Mouse (Mus musculus) limb, embryonic 10.5 days (tissue): ENCODE measurements around the gene Ccdc155. TPM values are rescaled to one million over a fixed set of nuclear protein-coding genes. Genes with fewer than 3 reads are reported as not detected.
"Not testable (repeated sequence)": the region's sequence is repeated elsewhere in the genome, so short reads cannot be mapped to it uniquely, and the experiment has no call there.

ENCODE experiments used
- DNase-seq: peaks from one replicate; pipeline ENCODE4 v3.0.0-alpha.2; 2017; ENCODE audit warnings: low spot score
- H3K27ac ChIP-seq: fragments of 300-500 bp; sonication (generic); 2 replicates; pipeline ENCODE4 v1.5.1; 2016; ENCODE audit warnings: mild to moderate bottlenecking
- H3K27me3 ChIP-seq: fragments of 300-500 bp; sonication (generic); 2 replicates; pipeline ENCODE4 v1.6.1; 2016; ENCODE audit warnings: low read depth, mild to moderate bottlenecking; ENCODE audit not compliant: poor library complexity, severe bottlenecking
- H3K36me3 ChIP-seq: fragments of 300-500 bp; sonication (generic); 2 replicates; pipeline ENCODE4 v1.6.1; 2016; ENCODE audit warnings: mild to moderate bottlenecking, moderate library complexity
- H3K4me1 ChIP-seq: fragments of 300-500 bp; sonication (generic); 2 replicates; pipeline ENCODE4 v1.6.1; 2016
- H3K4me3 ChIP-seq: fragments of 300-500 bp; sonication (generic); 2 replicates; pipeline ENCODE4 v1.5.1; 2016; ENCODE audit warnings: mild to moderate bottlenecking, moderate library complexity
- H3K9me3 ChIP-seq: fragments of 300-500 bp; sonication (generic); replicated peaks from 2 replicates; pipeline ENCODE4 v1.6.1; 2016; ENCODE audit warnings: mild to moderate bottlenecking
- WGBS: fragments of 180-500 bp; shearing (Covaris S2); methylation state at CpG from one replicate; pipeline ENCODE4 v1.1.7; 2016; 5-methylcytosine and 5-hydroxymethylcytosine counted together
- polyA plus RNA-seq: library from polyadenylated mRNA; unstranded; fragments of >200 nt; fragmentation: Nextera tagmentation; extraction: Ambion mirVana; gene quantifications from 2 replicates; pipeline ENCODE4 v1.2.1, GENCODE M21; 2016

Ccdc155 gene
- polyA plus RNA-seq, 1 experiment from 2014 or later: 0.68 TPM

GRCm38 (mm10) chr7:45154096-45154992 is 50.3 kb downstream of the Ccdc155 start, which contains the start of the genes Pih1d1 and Aldh16a1:
Pih1d1 (plus strand) TSS chr7:45154303.
Aldh16a1 (minus strand) TSS chr7:45154584.
- 5% methylated on average over 69 of the region's 69 CpGs for WGBS
- H3K4me3 ChIP-seq: peak within 1 kb of the TSS; percentile 78
- DNase-seq: peak; percentile 98
- no peaks in the 10 kb centered on the region for H3K9me3 ChIP-seq
- H3K4me1 ChIP-seq: peaks cover 46% of the 10 kb centered on the region
- H3K27ac ChIP-seq: peak within 1 kb of the TSS; percentile 98
- H3K27me3 ChIP-seq: no peaks in the 10 kb centered on the region
- peaks cover 28% of the 10 kb centered on the region for H3K36me3 ChIP-seq

DNA sequence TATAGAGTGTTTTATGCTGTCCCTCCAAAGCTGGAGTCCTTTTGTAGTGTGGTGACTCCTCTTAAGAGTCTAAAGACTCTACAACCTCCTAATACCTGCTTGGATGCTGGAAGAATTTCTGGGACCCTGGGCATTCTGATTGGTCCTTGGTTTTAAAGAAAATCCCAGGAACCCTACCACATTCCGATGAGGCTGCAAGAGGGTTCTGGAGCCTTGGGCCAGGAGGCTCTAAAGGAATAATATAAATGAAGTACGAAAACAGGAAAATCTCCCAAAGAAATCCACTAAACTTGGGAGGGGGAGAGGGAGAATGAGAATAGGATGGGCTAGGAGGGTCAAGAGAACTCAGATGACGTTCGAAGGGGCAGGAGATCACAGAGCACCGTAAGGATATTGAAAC is 51.1 kb downstream of the Ccdc155 start:
- Histone ChIP-seq H3K27me3 (no peaks in the 10 kb centered on the region), H3K9me3 (no peaks in the 10 kb centered on the region), H3K27ac (peak overlapping the region; percentile 98), H3K4me3 (peak overlapping the region; percentile 78), H3K36me3 (peaks cover 22% of the 10 kb centered on the region), H3K4me1 (peaks cover 48% of the 10 kb centered on the region)
- WGBS: 5% methylated on average over 5 of the region's 5 CpGs
- DNase-seq: no peak

DNA sequence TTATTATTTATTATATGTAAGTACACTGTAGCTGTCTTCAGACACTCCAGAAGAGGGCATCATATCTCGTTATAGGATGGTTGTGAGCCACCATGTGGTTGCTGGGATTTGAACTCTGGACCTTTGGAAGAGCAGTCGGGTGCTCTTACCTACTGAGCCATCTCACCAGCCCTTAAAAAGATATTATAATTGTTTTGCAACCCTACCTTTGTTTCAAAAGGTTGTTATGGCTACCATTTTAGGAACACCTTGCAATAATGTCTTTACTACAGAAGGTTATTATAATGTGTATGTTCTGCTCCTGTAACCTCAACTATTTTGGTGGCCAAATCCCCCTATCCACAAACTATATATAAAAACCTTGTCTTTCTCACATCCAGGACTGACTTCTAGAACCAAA is 51.6 kb downstream of the Ccdc155 start:
- not testable (repeated sequence) for H3K27me3 ChIP-seq, H3K9me3 ChIP-seq, DNase-seq, H3K27ac ChIP-seq
- Histone ChIP-seq H3K36me3 (peaks cover 22% of the 10 kb centered on the region), H3K4me3 (peak overlapping the region; percentile 78), H3K4me1 (peaks cover 48% of the 10 kb centered on the region)
- 95% methylated on average over 2 of the region's 2 CpGs for WGBS

- no peaks in the 10 kb centered on the region for H3K9me3 ChIP-seq
- no peaks in the 10 kb centered on the region for H3K27me3 ChIP-seq
- H3K36me3 ChIP-seq: peaks cover 27% of the 10 kb centered on the region
- peak overlapping the region; percentile 74 for H3K27ac ChIP-seq
- peak overlapping the region; percentile 10; the same call in 1 of the 2 replicates for H3K4me3 ChIP-seq
- H3K4me1 ChIP-seq: peaks cover 48% of the 10 kb centered on the region
- WGBS: 33% methylated on average over 11 of the region's 11 CpGs
- DNase-seq: no peak
Measured at GRCm38 (mm10) chr7:45151303-45151702, 53.4 kb downstream of the Ccdc155 start.

- no peak for DNase-seq
- Histone ChIP-seq H3K4me3 (0 out of 2 replicates have a peak overlapping the region, but pooled peaks have one; percentile 10), H3K27me3 (no peaks in the 10 kb centered on the region), H3K36me3 (peaks cover 37% of the 10 kb centered on the region), H3K27ac (peak overlapping the region; percentile 74), H3K4me1 (peaks cover 44% of the 10 kb centered on the region), H3K9me3 (no peaks in the 10 kb centered on the region)
- 56% methylated on average over 4 of the region's 4 CpGs for WGBS
Measured at GRCm38 (mm10) chr7:45150321-45150720, 54.4 kb downstream of the Ccdc155 start.

- H3K4me1 ChIP-seq: peaks cover 37% of the 10 kb centered on the region
- H3K36me3 ChIP-seq: peaks cover 45% of the 10 kb centered on the region
- WGBS: 70% methylated on average over 6 of the region's 6 CpGs
- H3K27me3 ChIP-seq: no peaks in the 10 kb centered on the region
- no peaks in the 10 kb centered on the region for H3K9me3 ChIP-seq
- H3K27ac ChIP-seq: peak overlapping the region; percentile 70
- DNase-seq: no peak
- no peak overlapping the region for H3K4me3 ChIP-seq
Measured at GRCm38 (mm10) chr7:45149545-45149944, 55.1 kb downstream of the Ccdc155 start.

DNA sequence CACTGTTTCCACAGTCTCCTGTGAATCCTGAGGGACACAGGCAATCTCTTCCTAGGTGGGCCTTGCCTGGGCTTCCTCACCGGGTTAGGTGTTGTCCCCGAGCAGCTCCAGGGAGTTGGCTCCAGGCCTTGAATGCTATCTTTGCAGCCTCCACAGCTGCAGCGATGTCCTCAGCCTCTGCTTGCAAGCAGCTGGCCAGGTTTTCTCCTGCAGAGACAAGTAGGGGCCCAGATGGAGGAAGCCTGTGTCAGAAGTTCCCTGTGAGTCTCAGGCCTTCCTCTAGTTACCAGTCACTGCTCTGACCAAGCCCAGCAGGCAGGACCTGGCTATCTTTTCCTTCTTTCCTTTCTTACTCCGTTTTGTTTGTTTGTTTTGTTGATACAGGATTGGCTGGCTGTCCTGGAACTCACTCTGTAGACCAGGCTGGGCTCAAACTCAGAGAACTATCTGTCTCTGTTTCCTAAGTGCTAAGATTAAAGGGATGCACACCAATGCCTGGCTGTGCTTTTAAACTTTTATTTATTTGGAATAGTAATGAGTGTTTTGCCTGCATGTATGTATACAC is 56.1 kb downstream of the Ccdc155 start:
- Histone ChIP-seq H3K27me3 (no peaks in the 10 kb centered on the region), H3K4me3 (no peak overlapping the region), H3K4me1 (peaks cover 35% of the 10 kb centered on the region), H3K36me3 (peaks cover 54% of the 10 kb centered on the region), H3K9me3 (no peaks in the 10 kb centered on the region), H3K27ac (no peak overlapping the region)
- DNase-seq: no peak
- WGBS: 61% methylated on average over 4 of the region's 4 CpGs

GRCm38 (mm10) chr7:45147899-45148298 is 56.8 kb downstream of the Ccdc155 start:
- no peak for DNase-seq
- H3K4me1 ChIP-seq: peaks cover 30% of the 10 kb centered on the region
- peaks cover 60% of the 10 kb centered on the region for H3K36me3 ChIP-seq
- H3K9me3 ChIP-seq: no peaks in the 10 kb centered on the region
- whole genome bisulfite sequencing: 90% methylated on average over 11 of the region's 11 CpGs
- H3K27me3 ChIP-seq: no peaks in the 10 kb centered on the region
- no peak overlapping the region for H3K4me3 ChIP-seq
- no peak overlapping the region for H3K27ac ChIP-seq

DNA sequence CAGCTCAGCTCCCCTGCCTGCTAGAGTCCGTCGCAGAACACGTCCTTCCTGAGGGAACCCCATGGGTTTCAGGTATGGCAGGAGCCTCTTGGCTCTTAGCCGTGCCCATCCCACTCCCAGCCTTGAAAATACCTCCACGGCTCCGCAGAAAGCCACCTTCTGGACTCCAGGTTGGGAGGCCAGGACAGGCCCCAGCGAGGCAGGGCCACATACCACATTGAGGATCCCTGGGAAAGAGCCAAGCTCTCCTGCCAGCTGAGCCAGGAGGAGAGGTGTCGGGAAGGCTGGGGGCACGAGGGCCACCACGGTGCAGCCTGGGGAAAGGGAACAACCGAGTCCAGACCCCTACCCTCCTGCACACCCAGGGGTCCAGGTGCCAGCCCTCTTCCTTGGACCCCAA is 57.4 kb downstream of the Ccdc155 start:
- WGBS: 92% methylated on average over 11 of the region's 11 CpGs
- H3K4me1 ChIP-seq: peaks cover 30% of the 10 kb centered on the region
- no peak for DNase-seq
- H3K27ac ChIP-seq: no peak overlapping the region
- no peak overlapping the region for H3K4me3 ChIP-seq
- H3K9me3 ChIP-seq: no peaks in the 10 kb centered on the region
- peaks cover 67% of the 10 kb centered on the region for H3K36me3 ChIP-seq
- H3K27me3 ChIP-seq: no peaks in the 10 kb centered on the region

DNA sequence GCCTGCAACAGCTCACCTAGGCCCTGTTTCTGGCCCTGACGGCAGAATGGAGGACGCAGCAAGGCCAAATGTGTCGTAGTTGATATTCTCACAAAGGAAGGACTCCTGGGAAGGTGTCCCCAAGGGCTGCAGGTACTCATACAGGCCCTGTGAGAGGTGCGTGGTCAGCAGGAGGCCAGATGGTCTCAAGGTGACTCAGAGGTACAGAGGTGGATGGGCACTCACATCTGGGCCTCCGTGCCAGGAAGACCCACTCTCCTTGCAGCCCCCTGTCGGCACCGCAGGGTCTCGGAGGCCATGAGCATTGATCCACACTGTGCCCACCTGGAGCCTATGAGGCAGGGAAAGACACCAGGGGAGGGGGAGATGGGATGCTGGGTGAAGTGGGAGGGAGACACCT is 59.2 kb downstream of the Ccdc155 start:
- Histone ChIP-seq H3K36me3 (peaks cover 77% of the 10 kb centered on the region), H3K9me3 (no peaks in the 10 kb centered on the region), H3K27ac (no peak overlapping the region), H3K4me3 (no peak overlapping the region), H3K27me3 (no peaks in the 10 kb centered on the region), H3K4me1 (peaks cover 13% of the 10 kb centered on the region)
- 93% methylated on average over 8 of the region's 8 CpGs for WGBS
- DNase-seq: no peak

DNA sequence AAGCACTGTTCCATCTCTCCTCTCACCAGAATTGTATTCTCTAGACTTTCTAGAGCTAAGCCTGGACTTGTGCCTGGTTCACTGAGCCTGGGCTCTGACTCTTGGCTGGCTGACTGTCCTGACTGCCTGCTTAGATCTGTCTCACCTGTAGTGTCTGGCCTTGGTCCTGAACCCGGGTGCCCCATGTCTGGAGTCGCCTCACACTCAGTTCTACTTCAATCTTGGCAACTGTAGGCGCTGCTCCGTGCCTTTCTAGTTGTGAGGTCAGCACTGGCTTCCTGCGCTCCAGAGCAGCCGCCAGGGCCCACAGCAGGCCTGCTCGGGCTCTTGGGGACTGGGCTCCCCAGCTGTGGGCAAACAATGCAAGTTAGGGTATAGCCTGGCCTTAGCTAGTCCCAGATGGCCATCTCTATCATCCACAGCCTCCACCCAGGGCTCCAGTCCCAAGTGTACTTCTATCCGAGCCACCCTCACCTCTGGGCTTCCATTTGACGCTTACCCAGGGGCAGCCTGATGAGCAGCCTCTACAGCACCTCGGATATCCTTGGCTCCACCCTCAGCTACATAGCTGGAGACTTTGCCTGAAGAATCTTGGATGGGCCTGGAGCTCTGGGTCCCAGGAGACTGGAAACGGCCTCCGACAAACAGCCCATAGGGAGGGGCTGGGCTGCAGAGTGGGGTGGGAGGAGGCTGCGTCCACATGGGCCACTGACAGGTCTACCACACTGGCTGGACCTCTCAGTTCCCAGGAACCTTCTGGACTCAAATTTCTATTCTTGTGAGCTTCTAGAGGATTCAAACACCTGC is 60.1 kb downstream of the Ccdc155 start:
- Histone ChIP-seq H3K4me3 (no peak overlapping the region), H3K27ac (no peak overlapping the region), H3K27me3 (no peaks in the 10 kb centered on the region), H3K36me3 (peaks cover 79% of the 10 kb centered on the region), H3K4me1 (peaks cover 4% of the 10 kb centered on the region; the same call in 1 of the 2 replicates), H3K9me3 (no peaks in the 10 kb centered on the region)
- DNase-seq: no peak
- WGBS: 86% methylated on average over 13 of the region's 13 CpGs

DNA sequence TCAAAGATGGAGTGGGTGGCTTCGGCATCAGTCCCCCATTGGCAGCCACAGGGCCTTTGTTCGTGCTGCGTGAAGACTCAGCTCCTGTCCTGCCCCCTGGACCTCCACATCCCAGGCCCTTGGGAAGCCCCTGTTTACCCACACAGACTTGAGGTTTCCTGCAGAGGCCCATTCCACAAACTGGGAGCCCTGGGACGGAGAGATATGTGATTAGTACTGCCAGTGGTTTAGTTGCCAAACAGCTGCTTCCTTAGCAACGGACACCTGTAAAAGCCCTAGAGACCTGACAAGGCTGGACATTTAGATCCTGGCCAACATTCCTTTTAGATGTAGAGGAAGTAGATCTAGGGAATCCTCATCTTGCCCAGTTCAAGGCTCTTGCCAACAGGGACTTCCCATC is 62.8 kb downstream of the Ccdc155 start:
- H3K4me1 ChIP-seq: no peaks in the 10 kb centered on the region
- no peak overlapping the region for H3K27ac ChIP-seq
- no peak overlapping the region for H3K4me3 ChIP-seq
- H3K9me3 ChIP-seq: no peaks in the 10 kb centered on the region
- 95% methylated on average over 5 of the region's 5 CpGs for WGBS
- DNase-seq: no peak
- H3K36me3 ChIP-seq: peaks cover 59% of the 10 kb centered on the region
- 0 out of 2 replicates have a peak, but pooled peaks cover 11% of the 10 kb centered on the region for H3K27me3 ChIP-seq
